Mouse (Mus musculus) heart, embryonic 11.5 days (tissue): Measurements from ENCODE around the gene Rlbp1. TPM values are rescaled to one million over a fixed set of nuclear protein-coding genes. Genes with fewer than 3 reads are reported as not detected.

Experiments
- ATAC-seq: fragments of 200-750 bp; cut with Nextera tagmentation; replicated peaks from 2 replicates; pipeline ENCODE4 v1.8.0; 2017; ENCODE audit warnings: moderate library complexity; ENCODE audit not compliant: insufficient number of reproducible peaks, low FRiP score, low TSS enrichment
- H3K27ac ChIP-seq: fragments of 300-500 bp; sonication (generic); 2 replicates; pipeline ENCODE4 v1.5.1; 2014; ENCODE audit warnings: mild to moderate bottlenecking, low read depth, low read length
- H3K27me3 ChIP-seq: fragments of 300-500 bp; sonication (generic); 2 replicates; pipeline ENCODE4 v1.6.1; 2014; ENCODE audit warnings: mild to moderate bottlenecking, low read length, mixed read lengths; ENCODE audit not compliant: control insufficient read depth, insufficient read depth
- H3K36me3 ChIP-seq: fragments of 300-500 bp; sonication (generic); 2 replicates; pipeline ENCODE4 v1.6.1; 2014; ENCODE audit warnings: mild to moderate bottlenecking, low read length, moderate library complexity, mixed read lengths; ENCODE audit not compliant: control insufficient read depth, insufficient read depth
- H3K4me1 ChIP-seq: fragments of 300-500 bp; sonication (generic); 2 replicates; pipeline ENCODE4 v1.6.1; 2014; ENCODE audit warnings: low read length; ENCODE audit not compliant: control insufficient read depth, insufficient read depth
- H3K4me2 ChIP-seq: fragments of 300-500 bp; sonication (generic); 2 replicates; pipeline ENCODE4 v1.6.1; 2014; ENCODE audit warnings: mild to moderate bottlenecking, moderate library complexity
- H3K4me3 ChIP-seq: fragments of 300-500 bp; sonication (generic); 2 replicates; pipeline ENCODE4 v1.5.1; 2014; ENCODE audit warnings: low read depth, low read length
- H3K9ac ChIP-seq: fragments of 300-500 bp; sonication (generic); 2 replicates; pipeline ENCODE4 v1.6.1; 2014; ENCODE audit warnings: mild to moderate bottlenecking, low read depth, low read length, moderate library complexity
- H3K9me3 ChIP-seq: fragments of 300-500 bp; sonication (generic); replicated peaks from 2 replicates; pipeline ENCODE4 v1.6.1; 2016; ENCODE audit warnings: low read length; ENCODE audit not compliant: control insufficient read depth
- WGBS: fragments of 180-500 bp; shearing (Covaris S2); extraction: QIAGEN DNeasy Blood & Tissue Kit; methylation state at CpG from one replicate; pipeline ENCODE4 v1.1.7; 2014; ENCODE audit not compliant: insufficient replicate concordance; 5-methylcytosine and 5-hydroxymethylcytosine counted together
- polyA plus RNA-seq: library from polyadenylated mRNA; unstranded; fragments of >200 nt; fragmentation: Nextera tagmentation; extraction: Ambion mirVana; gene quantifications from 2 replicates; pipeline ENCODE4 v1.2.1, GENCODE M21; 2014

Gene Rlbp1
- polyA plus RNA-seq, 1 experiment from 2014 or later, result 0.19 TPM

DNA sequence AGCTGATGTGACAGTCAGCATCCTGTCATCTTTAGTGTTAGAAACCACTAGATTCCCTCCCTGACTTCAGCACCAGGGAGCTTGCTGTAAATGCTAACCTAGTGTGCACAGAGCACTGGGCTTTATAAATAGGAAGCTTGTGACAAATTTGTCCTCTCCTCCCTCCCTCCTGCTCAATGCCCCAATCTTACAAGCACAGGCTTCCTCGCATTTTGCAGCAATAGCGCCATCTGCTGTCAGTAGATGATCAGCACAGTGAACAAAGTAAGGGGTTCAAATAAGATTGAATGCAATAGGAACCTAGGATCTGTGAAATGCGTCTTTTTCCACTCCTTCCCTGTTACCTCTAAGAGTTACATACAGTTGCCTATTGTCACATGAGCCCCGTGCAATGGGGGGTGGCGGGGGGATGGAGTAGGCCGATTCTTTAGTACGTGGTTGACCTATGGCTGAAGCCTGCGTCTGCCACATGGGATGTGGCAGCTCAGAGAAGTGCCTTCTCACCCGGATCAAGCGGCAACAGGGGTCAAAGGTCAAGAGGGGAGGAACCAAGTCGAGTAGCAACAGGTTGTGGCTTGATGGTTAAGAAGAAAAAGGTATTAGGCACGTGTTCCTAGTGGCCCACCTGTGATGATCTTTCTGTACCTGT is 37.0 kb downstream of the Rlbp1 start:
- H3K4me1 ChIP-seq, result no peaks in the 10 kb centered on the region
- no peak for ATAC-seq
- no peak overlapping the region for H3K4me2 ChIP-seq
- no peaks in the 10 kb centered on the region for H3K9me3 ChIP-seq
- H3K4me3 ChIP-seq, result no peak overlapping the region
- H3K27ac ChIP-seq, result no peak overlapping the region
- no peaks in the 10 kb centered on the region for H3K27me3 ChIP-seq
- 40% methylated on average over 12 of the region's 12 CpGs for WGBS
- no peak overlapping the region for H3K9ac ChIP-seq
- no peaks in the 10 kb centered on the region; the same call in 1 of the 2 replicates for H3K36me3 ChIP-seq

DNA sequence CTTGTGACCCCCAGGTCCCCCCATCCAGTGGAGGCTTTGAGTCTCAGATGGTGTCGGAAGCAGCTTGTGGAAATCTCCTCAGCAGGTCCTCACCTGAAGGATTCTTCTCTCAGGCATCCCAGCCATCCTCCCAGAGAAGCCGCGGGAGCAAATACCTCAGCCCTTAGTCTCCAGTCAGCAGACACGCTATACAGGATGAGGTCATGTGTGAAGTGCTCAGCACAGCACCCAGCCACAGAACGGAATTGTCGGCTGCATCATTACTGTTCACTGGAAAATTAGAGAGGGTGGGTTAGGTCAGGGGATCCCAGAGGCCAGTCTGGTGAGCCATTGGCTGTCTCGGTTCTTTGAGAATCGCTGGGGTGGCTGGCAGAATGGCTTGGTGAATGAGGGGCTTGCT is 38.0 kb downstream of the Rlbp1 start:
- H3K9ac ChIP-seq, result no peak overlapping the region
- H3K27ac ChIP-seq, result no peak overlapping the region
- 78% methylated on average over 8 of the region's 8 CpGs for WGBS
- H3K4me1 ChIP-seq, result no peaks in the 10 kb centered on the region
- H3K4me2 ChIP-seq, result no peak overlapping the region
- no peak for ATAC-seq
- no peak overlapping the region for H3K4me3 ChIP-seq
- H3K27me3 ChIP-seq, result no peaks in the 10 kb centered on the region
- peaks cover 2% of the 10 kb centered on the region; the same call in 1 of the 2 replicates for H3K36me3 ChIP-seq
- H3K9me3 ChIP-seq, result no peaks in the 10 kb centered on the region

DNA sequence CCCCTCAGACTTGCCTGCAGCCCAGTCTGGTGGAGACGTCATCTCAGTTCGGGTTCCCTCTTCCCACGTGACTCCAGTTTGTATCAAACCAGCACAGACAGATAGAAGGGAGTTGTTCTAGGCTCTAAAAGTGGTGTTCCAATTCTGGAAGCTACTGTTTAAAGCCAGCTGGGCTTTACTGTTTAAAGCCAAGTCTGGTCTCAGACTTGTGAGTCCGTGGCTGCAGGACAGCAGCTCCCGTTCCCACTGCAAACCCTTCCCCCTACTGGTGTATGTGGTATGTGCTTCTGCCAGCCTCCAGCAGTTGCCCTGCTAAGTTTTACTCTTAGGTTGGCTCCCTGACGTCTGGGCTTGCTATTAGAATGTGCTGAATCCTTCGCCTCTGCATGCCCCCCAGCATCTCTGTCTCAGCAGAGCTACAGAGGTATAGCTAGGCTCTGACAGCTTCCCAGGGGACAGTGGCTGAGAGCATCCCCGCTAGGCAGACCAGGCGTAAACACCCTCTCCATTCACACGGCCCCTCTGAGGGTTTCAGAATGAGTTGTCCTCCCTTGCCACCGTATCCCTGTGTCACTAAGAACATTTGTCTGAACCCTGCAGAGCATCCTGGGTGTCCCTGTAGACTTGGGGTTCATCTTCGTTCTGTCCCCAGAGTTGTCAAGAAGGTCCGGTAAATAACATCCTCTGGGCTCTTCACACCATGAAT is 39.6 kb downstream of the Rlbp1 start:
- H3K27ac ChIP-seq, result no peak overlapping the region
- ATAC-seq, result no peak
- H3K4me3 ChIP-seq, result no peak overlapping the region
- no peak overlapping the region for H3K9ac ChIP-seq
- no peak overlapping the region for H3K4me2 ChIP-seq
- H3K36me3 ChIP-seq, result peaks cover 6% of the 10 kb centered on the region; the same call in 1 of the 2 replicates
- H3K27me3 ChIP-seq, result no peaks in the 10 kb centered on the region
- no peaks in the 10 kb centered on the region for H3K4me1 ChIP-seq
- WGBS, result 73% methylated on average over 13 of the region's 13 CpGs
- no peaks in the 10 kb centered on the region for H3K9me3 ChIP-seq

DNA sequence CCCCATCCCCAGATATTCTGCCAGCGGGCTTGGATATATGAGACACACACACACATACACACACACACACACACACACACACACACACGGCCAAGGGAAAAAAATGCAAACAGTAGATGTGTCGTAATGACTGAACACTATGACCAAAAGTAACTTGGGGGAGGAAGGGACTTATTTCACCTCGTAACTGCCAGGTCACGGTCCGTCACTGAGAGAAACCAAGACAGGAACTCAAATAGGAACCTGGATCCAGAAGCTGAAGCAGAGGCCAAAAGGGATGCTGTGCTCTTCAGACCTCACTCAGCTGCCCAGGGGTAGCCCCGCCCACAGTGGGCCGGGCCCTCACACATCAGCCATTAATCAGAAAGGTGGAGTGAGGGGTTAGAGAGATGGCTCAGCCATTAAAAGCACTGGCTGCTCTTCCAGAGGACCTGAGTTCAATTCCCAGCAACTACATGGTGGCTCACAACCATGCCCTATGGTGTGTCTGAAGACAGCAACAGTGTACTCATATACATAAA is 40.2 kb downstream of the Rlbp1 start:
- no peak for ATAC-seq
- no peak overlapping the region for H3K27ac ChIP-seq
- H3K4me1 ChIP-seq, result no peaks in the 10 kb centered on the region
- no peaks in the 10 kb centered on the region for H3K9me3 ChIP-seq
- 79% methylated on average over 8 of the region's 8 CpGs for WGBS
- peaks cover 6% of the 10 kb centered on the region; the same call in 1 of the 2 replicates for H3K36me3 ChIP-seq
- no peak overlapping the region for H3K4me2 ChIP-seq
- no peak overlapping the region for H3K4me3 ChIP-seq
- H3K27me3 ChIP-seq, result no peaks in the 10 kb centered on the region
- H3K9ac ChIP-seq, result no peak overlapping the region

DNA sequence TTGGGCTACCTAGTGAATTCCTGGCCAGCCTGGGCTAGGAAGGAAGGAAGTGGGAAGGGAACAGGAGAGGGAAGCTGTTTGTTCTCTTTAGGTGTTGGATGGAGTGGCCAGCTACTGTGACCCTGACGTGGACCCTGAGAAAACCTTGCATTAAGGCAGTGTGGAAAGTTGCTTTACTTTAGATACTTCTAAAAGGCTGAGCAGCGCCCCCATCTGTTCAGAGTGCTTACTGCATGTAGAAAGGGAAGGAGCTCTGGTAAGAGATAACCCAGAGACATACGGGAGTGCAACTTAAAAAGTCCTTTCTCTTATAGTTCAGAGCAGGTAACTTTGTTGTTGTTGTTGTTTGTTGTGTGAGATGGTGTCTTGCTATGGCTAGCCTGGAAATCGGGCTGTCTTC is 40.9 kb downstream of the Rlbp1 start:
- no peak overlapping the region for H3K4me2 ChIP-seq
- 47% methylated on average over 4 of the region's 4 CpGs for WGBS
- no peak overlapping the region for H3K9ac ChIP-seq
- H3K36me3 ChIP-seq, result peaks cover 6% of the 10 kb centered on the region; the same call in 1 of the 2 replicates
- ATAC-seq, result no peak
- H3K4me1 ChIP-seq, result no peaks in the 10 kb centered on the region
- H3K27me3 ChIP-seq, result no peaks in the 10 kb centered on the region
- no peak overlapping the region for H3K4me3 ChIP-seq
- H3K9me3 ChIP-seq, result no peaks in the 10 kb centered on the region
- no peak overlapping the region for H3K27ac ChIP-seq

DNA sequence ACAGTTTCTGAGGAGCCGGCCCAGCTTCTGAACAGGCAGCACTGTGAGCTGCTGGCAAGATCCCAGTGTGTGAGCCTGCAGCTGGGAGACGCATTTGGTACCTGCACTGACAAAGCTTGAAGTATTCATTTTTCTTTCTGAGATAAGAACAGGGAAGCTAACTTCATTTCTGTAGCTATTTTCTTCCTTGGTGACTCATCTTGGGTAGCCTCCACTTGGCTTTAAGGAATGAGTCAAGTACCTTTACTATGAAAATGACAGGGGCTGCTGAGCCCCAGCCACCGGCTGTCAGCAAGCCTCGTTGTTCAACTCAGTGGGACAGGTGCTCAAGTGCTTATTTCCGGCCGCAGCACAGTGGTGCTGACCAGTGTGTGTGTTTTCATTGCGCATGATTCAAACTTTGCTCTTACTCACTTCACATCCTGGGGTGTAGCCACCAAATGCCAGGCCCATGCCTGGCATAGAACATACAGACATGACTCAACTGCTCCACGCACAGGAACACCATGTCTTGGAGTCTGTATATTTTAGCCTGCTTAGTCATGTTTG is 50.4 kb downstream of the Rlbp1 start:
- H3K36me3 ChIP-seq, result no peaks in the 10 kb centered on the region
- no peak for ATAC-seq
- H3K27me3 ChIP-seq, result no peaks in the 10 kb centered on the region
- no peak overlapping the region for H3K27ac ChIP-seq
- H3K4me2 ChIP-seq, result no peak overlapping the region
- no peak overlapping the region for H3K9ac ChIP-seq
- WGBS, result 74% methylated on average over 8 of the region's 8 CpGs
- H3K9me3 ChIP-seq, result no peaks in the 10 kb centered on the region
- H3K4me1 ChIP-seq, result no peaks in the 10 kb centered on the region; the same call in 1 of the 2 replicates
- no peak overlapping the region for H3K4me3 ChIP-seq

DNA sequence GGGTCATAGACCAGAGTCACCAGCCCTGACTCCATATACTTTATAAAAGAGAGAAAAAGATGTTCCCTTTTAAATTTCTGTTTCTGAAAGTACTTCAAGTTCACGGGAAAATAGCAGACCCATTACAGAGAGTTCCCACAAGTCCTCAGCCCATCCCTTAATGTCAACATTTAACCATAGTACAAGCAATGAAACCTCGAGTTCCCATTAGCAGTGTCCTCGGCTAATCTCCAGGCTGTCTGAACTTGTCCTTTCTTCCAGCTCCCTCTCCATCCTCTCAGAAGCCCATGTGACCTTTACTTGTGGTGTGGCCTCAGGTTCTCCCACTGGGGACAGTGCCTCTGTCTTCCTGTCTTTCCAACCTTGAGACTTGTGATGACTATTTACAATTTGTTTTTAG is 53.4 kb downstream of the Rlbp1 start:
- 59% methylated on average over 3 of the region's 3 CpGs for WGBS
- H3K27me3 ChIP-seq, result no peaks in the 10 kb centered on the region
- no peaks in the 10 kb centered on the region for H3K9me3 ChIP-seq
- no peak overlapping the region for H3K4me3 ChIP-seq
- H3K36me3 ChIP-seq, result no peaks in the 10 kb centered on the region
- ATAC-seq, result no peak
- no peak overlapping the region for H3K27ac ChIP-seq
- no peaks in the 10 kb centered on the region; the same call in 1 of the 2 replicates for H3K4me1 ChIP-seq
- H3K4me2 ChIP-seq, result no peak overlapping the region
- H3K9ac ChIP-seq, result no peak overlapping the region

DNA sequence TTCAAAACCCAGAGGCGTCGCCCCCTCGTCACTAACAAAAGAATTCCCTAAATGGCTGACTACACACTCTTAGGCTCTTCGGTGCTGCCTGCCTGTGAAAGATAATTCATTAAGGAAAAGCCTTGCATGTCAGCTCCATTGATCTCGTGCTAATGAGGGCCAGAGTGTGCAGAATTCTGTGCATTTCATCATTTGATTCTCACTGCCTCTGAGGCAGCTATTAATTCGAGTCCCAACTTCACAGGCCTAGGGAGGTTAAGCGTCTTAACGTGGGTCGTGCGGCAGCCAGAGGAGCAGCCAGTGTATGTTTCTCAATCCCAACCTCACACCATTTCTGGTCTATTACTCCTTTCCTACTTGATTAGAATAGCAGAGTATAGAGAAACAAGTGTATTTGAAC is 55.7 kb downstream of the Rlbp1 start:
- H3K9me3 ChIP-seq, result no peaks in the 10 kb centered on the region
- WGBS, result 87% methylated on average over 10 of the region's 10 CpGs
- no peaks in the 10 kb centered on the region; the same call in 1 of the 2 replicates for H3K4me1 ChIP-seq
- ATAC-seq, result no peak
- H3K4me2 ChIP-seq, result no peak overlapping the region
- no peaks in the 10 kb centered on the region for H3K36me3 ChIP-seq
- H3K4me3 ChIP-seq, result no peak overlapping the region
- no peaks in the 10 kb centered on the region for H3K27me3 ChIP-seq
- H3K27ac ChIP-seq, result no peak overlapping the region
- no peak overlapping the region for H3K9ac ChIP-seq
